Mouse (Mus musculus): Measurements from ENCODE around the gene Ifna4.

- TF ChIP-seq CTCF (IDR thresholded peaks at IDR 0.05; ENCODE audit: low read depth), result no peak
- no peak for TF ChIP-seq EP300 (optimal IDR thresholded peaks at IDR 0.05)
Observed at GRCm38 (mm10) chr4:88849698-88850097, 8.0 kb downstream of the Ifna4 start, which contains the start of gene Ifna1.
